Mouse (Mus musculus) heart, embryonic 15.5 days (tissue): ENCODE results near the gene Cdk19. TPM values are rescaled to one million over a fixed set of nuclear protein-coding genes. Genes with fewer than 3 reads are reported as not detected.

Experiments used
- ATAC-seq: fragments of 200-750 bp; cut with Nextera tagmentation; replicated peaks from 2 replicates; pipeline ENCODE4 v1.8.0; 2017; ENCODE audit warnings: low read depth, moderate TSS enrichment; ENCODE audit not compliant: insufficient number of reproducible peaks, insufficient read depth, low FRiP score
- H3K27ac ChIP-seq: fragments of 300-500 bp; sonication (generic); 2 replicates; pipeline ENCODE4 v1.5.1; 2015; ENCODE audit warnings: mild to moderate bottlenecking, inconsistent platforms
- H3K27me3 ChIP-seq: fragments of 300-500 bp; sonication (generic); 2 replicates; pipeline ENCODE4 v1.6.1; 2015; ENCODE audit warnings: inconsistent platforms
- H3K36me3 ChIP-seq: fragments of 300-500 bp; sonication (generic); 2 replicates; pipeline ENCODE4 v1.6.1; 2015; ENCODE audit warnings: mild to moderate bottlenecking, inconsistent platforms
- H3K4me1 ChIP-seq: fragments of 300-500 bp; sonication (generic); replicated peaks from 2 replicates; pipeline ENCODE4 v1.6.1; 2015; ENCODE audit warnings: inconsistent platforms
- H3K4me2 ChIP-seq: fragments of 300-500 bp; sonication (generic); 2 replicates; pipeline ENCODE4 v1.6.1; 2015; ENCODE audit warnings: inconsistent platforms, mild to moderate bottlenecking, moderate library complexity
- H3K4me3 ChIP-seq: fragments of 300-500 bp; sonication (generic); 2 replicates; pipeline ENCODE4 v1.5.1; 2015; ENCODE audit warnings: mild to moderate bottlenecking, inconsistent platforms
- H3K9ac ChIP-seq: fragments of 300-500 bp; sonication (generic); 2 replicates; pipeline ENCODE4 v1.6.1; 2015; ENCODE audit warnings: mild to moderate bottlenecking, inconsistent platforms
- H3K9me3 ChIP-seq: fragments of 300-500 bp; sonication (generic); replicated peaks from 2 replicates; pipeline ENCODE4 v1.6.1; 2016; ENCODE audit warnings: inconsistent platforms
- WGBS: fragments of 180-500 bp; shearing (Covaris S2); methylation state at CpG from one replicate; pipeline ENCODE4 v1.1.7; 2015; ENCODE audit warnings: mixed read lengths; 5-methylcytosine and 5-hydroxymethylcytosine counted together
- polyA plus RNA-seq: library from polyadenylated mRNA; unstranded; fragments of >200 nt; fragmentation: Nextera tagmentation; extraction: Ambion mirVana; gene quantifications from 2 replicates; pipeline ENCODE4 v1.2.1, GENCODE M21; 2015

Cdk19 gene
- polyA plus RNA-seq, 1 experiment from 2014 or later, result 5.3 TPM

DNA sequence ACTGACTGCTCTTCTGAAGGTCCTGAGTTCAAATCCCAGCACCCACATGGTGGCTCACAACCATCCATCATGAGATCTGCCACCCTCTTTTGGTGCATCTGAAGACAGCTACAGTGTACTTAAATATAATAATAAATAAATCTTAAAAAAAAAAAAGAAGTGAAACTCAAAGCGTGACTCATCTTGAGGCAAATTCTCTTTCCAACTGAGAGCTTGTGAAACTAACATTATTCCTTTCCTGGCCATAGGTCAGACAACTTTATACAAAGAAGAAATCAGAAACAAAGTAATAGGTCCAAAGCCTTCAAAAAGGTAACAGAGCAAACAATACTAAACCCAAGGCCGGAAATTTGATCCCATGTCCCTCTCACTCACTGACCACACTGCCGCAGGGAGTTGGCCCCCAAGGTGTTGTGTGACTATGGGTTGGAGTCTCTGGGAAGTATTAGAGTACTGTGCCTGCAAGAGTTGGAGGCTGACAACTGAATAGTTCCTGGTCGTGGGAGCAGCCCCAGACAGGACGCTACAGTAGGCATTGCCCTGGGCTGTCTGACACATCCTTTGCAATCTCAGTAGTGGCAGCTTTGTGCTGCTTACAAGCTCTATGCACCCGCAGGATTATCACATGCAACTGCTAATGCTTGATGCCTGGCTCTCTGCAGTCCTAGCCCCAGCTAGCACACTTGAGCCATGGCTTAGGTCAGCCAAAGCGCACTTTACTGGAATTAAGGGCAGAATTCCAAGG, 22.4 kb upstream of the Cdk19 start:
- H3K4me2 ChIP-seq, result no peak overlapping the region
- H3K4me1 ChIP-seq, result peaks cover 6% of the 10 kb centered on the region; the same call in 1 of the 2 replicates
- no peaks in the 10 kb centered on the region for H3K27me3 ChIP-seq
- no peak overlapping the region for H3K9ac ChIP-seq
- no peaks in the 10 kb centered on the region for H3K36me3 ChIP-seq
- no peak for ATAC-seq
- no peaks in the 10 kb centered on the region for H3K9me3 ChIP-seq
- 45% methylated on average over 7 of the region's 7 CpGs for WGBS
- no peak overlapping the region for H3K27ac ChIP-seq
- no peak overlapping the region for H3K4me3 ChIP-seq

DNA sequence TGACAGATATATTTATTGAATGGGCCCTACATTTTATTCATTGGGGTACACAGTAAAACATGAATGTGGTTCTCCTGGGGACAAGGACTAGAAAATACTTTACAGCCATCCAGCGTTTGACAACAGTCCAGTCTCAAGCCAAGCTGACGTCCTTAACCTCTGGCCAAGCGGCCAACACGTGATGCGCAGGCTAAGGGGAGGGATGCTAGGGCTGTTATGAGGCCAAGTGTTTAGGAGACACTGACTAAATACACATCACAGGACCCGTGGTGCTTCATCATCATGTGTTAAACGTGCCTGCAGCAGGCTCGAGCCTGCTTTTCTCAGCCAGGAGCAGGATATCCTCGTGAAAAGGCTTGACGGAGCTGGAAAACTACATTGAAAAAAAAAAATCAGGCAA, 19.1 kb upstream of the Cdk19 start:
- Histone ChIP-seq H3K9ac (no peak overlapping the region), H3K27ac (no peak overlapping the region), H3K36me3 (no peaks in the 10 kb centered on the region), H3K4me2 (no peak overlapping the region), H3K9me3 (no peaks in the 10 kb centered on the region), H3K27me3 (no peaks in the 10 kb centered on the region), H3K4me1 (no peaks in the 10 kb centered on the region), H3K4me3 (no peak overlapping the region)
- ATAC-seq, result no peak
- WGBS, result 90% methylated on average over 10 of the region's 10 CpGs

DNA sequence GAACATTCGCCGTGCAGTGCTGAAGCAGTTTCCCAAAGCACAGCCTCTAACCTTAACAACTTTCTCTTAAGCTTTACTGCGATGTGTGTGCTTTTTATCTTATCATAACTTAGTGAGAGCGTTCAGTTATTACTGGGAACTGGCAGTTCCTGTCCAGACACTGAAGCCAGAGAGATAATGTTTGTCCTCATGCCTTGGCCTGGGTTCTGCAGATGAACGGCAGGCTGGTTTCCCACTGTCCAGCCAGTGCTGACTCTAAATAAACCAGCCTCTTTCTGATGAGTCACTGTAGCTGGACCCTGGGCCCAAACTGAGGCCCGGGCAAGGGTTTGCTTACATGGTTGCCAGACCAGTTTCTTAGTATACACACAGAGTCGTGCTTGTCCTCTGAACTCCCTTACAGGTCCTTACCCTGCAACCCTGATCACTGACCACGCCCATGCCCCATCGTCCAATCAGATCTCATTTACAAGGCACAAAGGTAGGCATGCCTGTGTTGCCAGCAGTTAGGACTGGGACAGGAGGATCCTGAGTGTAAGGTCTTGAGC, 11.3 kb upstream of the Cdk19 start:
- ATAC-seq, result peak; percentile 70
- H3K27ac ChIP-seq, result peak overlapping the region; percentile 68

DNA sequence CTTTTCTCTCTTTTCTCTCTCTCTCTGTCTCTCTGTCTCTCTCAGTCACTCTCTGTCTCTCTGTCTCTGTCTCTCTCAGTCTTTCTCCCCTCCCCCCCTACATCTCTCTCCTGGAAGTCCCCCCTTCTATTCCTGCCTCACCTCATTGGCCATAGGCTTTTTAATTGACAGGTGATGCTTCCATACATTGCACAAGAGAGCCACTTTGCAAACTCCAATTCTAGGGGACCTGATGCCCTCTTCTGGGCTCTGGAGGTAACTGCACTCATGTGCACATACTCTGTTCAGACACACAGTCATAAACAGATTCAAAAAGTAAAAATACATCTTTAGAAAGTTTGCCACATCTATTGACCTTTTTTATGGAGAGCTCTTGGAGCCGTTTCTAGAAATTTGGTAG, 9.1 kb upstream of the Cdk19 start:
- H3K9me3 ChIP-seq, result no peaks in the 10 kb centered on the region
- H3K4me3 ChIP-seq, result no peak overlapping the region
- 77% methylated on average over 1 of the region's 1 CpGs for WGBS
- H3K36me3 ChIP-seq, result no peaks in the 10 kb centered on the region
- H3K27ac ChIP-seq, result no peak overlapping the region
- H3K4me2 ChIP-seq, result no peak overlapping the region
- no peaks in the 10 kb centered on the region for H3K27me3 ChIP-seq
- peaks cover 9% of the 10 kb centered on the region for H3K4me1 ChIP-seq
- no peak overlapping the region for H3K9ac ChIP-seq
- no peak for ATAC-seq

More for the DNA sequence above, 11.3 kb upstream of the Cdk19 start:
- 31% methylated on average over 9 of the region's 9 CpGs for WGBS
- no peaks in the 10 kb centered on the region for H3K27me3 ChIP-seq
- H3K9me3 ChIP-seq, result no peaks in the 10 kb centered on the region
- peaks cover 9% of the 10 kb centered on the region for H3K4me1 ChIP-seq
- no peak overlapping the region for H3K4me3 ChIP-seq
- H3K36me3 ChIP-seq, result no peaks in the 10 kb centered on the region
- H3K4me2 ChIP-seq, result peak overlapping the region; percentile 25; the same call in 1 of the 2 replicates
- H3K9ac ChIP-seq, result no peak overlapping the region

DNA sequence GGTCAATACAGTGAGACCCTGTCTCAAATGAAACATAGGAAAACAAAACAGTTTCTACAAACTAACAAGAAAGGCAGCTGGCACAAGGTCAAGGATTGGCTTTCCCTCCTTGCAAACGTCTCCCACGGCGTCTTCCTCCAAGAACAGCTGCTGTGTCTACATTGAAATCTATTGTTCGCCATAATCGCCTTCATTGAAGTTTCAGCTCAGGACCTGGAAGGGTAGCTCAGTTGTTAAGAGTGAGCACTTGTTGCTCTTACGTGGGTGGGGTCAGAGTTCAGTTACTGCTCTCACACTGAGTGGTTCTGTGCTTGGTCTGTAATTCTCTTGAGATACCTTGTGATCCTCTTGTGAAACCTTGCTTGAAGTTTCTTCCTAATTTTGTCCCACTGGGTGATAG, 6.5 kb upstream of the Cdk19 start:
- Histone ChIP-seq H3K9me3 (no peaks in the 10 kb centered on the region), H3K27ac (no peak overlapping the region), H3K9ac (no peak overlapping the region), H3K4me1 (peaks cover 4% of the 10 kb centered on the region), H3K4me2 (no peak overlapping the region), H3K36me3 (no peaks in the 10 kb centered on the region), H3K4me3 (no peak overlapping the region), H3K27me3 (no peaks in the 10 kb centered on the region)
- WGBS, result 75% methylated on average over 6 of the region's 6 CpGs
- no peak for ATAC-seq

DNA sequence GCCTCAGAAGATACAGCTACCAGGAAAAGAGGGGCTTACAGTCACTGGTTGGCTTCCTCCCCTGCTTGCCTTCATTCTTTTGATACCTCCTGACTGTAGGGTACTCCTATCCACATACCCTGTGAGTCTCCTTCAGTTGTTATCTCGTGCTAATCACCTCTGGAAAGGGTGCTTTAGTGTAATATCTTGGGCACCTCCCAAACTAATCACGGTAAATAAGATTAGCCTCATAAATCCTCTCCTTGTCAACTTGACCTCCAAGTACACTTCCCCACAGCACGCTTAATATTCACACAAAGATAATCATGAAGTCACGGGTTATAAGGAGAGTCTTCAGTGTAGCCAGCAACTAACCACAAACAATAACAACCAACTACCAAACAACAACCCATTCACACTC, 2.7 kb downstream of the Cdk19 start:
- no peak for ATAC-seq
- Histone ChIP-seq H3K9ac (no peak overlapping the region), H3K9me3 (no peaks in the 10 kb centered on the region), H3K27me3 (no peaks in the 10 kb centered on the region), H3K36me3 (no peaks in the 10 kb centered on the region), H3K4me1 (no peaks in the 10 kb centered on the region), H3K27ac (no peak overlapping the region), H3K4me3 (no peak overlapping the region), H3K4me2 (no peak overlapping the region)
- 55% methylated on average over 4 of the region's 4 CpGs for WGBS

DNA sequence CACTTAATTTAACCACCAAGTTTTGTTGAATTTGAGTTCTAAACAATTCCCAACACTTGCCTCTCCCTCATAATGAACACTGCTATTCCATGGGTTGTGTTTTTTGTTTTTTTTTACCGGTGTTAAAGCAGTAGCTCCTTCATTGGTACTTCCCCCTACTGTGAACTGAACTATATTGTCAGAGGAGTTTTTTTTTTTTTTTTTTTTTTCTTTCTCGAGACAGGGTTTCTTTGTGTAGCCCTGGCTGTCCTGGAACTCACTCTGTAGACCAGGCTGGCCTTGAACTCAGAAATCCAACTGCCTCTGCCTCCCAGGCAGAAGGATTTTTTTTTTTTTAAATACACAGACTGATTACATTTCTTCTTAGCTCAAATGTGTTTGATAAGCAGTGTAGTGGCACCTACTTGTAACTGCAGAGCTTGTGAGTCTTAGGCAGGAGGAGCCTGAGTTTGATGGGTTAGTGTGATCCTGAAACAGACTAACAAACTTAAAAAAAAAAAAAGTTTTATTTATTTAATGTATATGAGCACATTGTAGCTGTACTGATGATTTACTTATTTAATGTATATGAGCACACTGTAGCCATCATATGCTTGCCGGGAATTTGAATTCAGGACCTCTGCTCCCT, 7.5 kb downstream of the Cdk19 start:
- no peaks in the 10 kb centered on the region for H3K36me3 ChIP-seq
- H3K4me3 ChIP-seq, result no peak overlapping the region
- H3K4me1 ChIP-seq, result peaks cover 15% of the 10 kb centered on the region; the same call in 1 of the 2 replicates
- H3K9me3 ChIP-seq, result no peaks in the 10 kb centered on the region
- 78% methylated on average over 3 of the region's 3 CpGs for WGBS
- H3K27ac ChIP-seq, result no peak overlapping the region
- H3K9ac ChIP-seq, result no peak overlapping the region
- no peak for ATAC-seq
- no peaks in the 10 kb centered on the region for H3K27me3 ChIP-seq
- H3K4me2 ChIP-seq, result no peak overlapping the region

DNA sequence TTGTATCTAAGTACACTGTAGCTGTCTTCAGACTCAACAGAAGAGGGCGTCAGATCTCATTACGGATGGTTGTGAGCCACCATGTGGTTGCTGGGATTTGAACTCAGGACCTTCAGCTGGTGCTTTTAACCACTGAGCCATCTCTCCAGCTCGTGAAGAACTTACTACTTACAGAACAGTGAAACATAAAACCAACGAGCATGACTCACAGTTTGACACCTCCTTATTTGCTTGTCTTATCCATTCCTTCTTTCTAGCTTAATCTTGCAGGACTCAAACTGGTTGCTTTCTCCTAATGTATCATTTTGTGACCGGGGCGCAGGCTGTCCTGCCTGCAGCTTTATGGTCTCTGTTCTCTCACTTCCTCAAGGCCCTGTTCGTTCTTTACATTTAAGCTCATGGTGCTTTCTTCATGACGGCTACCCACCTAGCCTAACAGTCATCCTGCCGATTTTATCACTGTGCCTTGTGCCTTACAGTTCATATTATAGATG, 8.1 kb downstream of the Cdk19 start:
- Histone ChIP-seq H3K4me2 (peak overlapping the region; percentile 66), H3K27ac (0 out of 2 replicates have a peak overlapping the region, but pooled peaks have one; percentile 96), H3K27me3 (no peaks in the 10 kb centered on the region), H3K4me1 (peaks cover 15% of the 10 kb centered on the region; the same call in 1 of the 2 replicates), H3K9me3 (no peaks in the 10 kb centered on the region), H3K4me3 (peak overlapping the region; percentile 97), H3K36me3 (no peaks in the 10 kb centered on the region), H3K9ac (no peak overlapping the region; the same call in 1 of the 2 replicates)
- 63% methylated on average over 9 of the region's 9 CpGs for WGBS
- no peak for ATAC-seq

DNA sequence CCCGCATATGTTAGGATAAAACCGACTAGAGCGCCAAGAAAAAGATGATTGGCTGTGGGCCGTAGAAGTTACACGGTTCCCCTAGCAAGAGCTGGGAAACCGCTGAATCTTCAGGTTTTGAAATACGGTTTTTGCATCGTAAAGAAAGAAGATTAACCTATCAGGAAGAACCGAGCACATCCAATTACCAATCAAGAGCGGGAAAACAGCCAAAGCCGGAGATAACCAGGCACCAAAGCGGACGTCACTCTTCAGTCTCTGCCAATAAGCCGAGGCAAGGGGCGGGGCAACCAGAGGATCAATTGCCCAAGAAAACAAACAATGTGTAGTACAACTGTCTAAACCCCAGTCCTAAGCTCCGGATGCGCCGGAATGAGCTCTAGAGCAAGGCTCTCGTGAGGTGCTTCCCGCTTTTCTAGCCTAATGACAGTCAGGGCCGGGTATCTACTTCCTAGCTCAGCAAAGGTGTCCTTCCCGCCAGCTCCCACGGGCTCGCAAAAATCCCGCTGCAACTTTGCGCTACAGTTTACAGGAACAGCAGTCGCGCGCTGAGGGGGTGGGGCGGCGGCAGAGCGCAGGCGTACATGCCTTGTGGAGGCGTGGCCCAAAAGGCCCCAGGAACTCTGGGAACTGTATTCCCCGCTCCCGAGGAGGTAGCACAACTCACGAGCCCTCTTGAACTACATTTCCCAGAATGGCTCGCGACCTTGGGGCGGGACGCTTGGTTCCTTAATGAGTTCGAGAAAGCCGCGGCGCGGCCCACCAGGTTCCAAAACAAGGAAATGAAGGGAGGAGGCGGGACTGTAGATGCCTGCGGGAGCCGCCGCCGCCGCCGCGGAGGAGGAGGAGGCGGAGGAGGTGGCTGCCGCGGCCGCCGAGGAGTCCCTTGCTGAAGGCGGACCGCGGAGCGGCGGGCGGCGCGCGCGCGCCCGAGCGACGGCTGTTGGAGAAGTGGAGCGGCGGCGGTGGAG, 9.5 kb downstream of the Cdk19 start:
- Histone ChIP-seq H3K36me3 (no peaks in the 10 kb centered on the region), H3K9ac (peak overlapping the region; percentile 88), H3K9me3 (no peaks in the 10 kb centered on the region), H3K27me3 (no peaks in the 10 kb centered on the region), H3K4me1 (peaks cover 15% of the 10 kb centered on the region; the same call in 1 of the 2 replicates), H3K4me3 (peak overlapping the region; percentile 97), H3K27ac (peak overlapping the region; percentile 96), H3K4me2 (peak overlapping the region; percentile 80)
- ATAC-seq, result peak; percentile 99
- WGBS, result under 1% methylated on average over 73 of the region's 76 CpGs

DNA sequence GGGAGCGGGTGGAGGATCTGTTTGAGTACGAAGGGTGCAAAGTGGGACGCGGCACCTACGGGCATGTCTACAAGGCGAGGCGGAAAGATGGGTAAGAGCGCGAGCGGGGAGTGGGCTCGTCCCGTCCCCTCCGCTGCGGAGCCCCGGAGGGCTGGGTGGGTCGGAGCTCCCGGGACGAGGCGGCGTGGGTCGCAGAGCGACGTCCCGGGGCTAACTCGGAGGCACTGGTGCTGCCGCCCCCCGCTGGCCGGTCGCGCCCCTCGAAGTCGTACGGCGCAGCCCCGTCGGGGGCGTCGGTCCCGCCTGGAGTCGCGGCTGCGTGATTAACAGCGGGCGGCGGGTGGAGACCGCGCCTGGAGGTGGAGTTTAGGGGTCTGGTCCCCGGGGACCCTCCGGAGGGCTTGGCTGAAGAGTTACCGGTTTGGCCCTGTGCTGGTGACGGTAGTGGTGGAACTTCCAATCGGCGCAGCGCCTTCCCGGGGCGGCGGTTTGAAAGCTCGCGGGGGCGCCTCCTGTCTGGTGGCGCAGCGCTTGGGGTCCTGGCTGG, 10.3 kb downstream of the Cdk19 start:
- Histone ChIP-seq H3K9ac (peak overlapping the region; percentile 88), H3K27ac (peak overlapping the region; percentile 96), H3K4me1 (peaks cover 17% of the 10 kb centered on the region; the same call in 1 of the 2 replicates), H3K9me3 (no peaks in the 10 kb centered on the region), H3K36me3 (no peaks in the 10 kb centered on the region), H3K4me2 (peak overlapping the region; percentile 80), H3K27me3 (no peaks in the 10 kb centered on the region), H3K4me3 (peak overlapping the region; percentile 97)
- under 1% methylated on average over 62 of the region's 62 CpGs for WGBS
- ATAC-seq, result peak; percentile 35
